Mouse (Mus musculus): ENCODE data around the gene Dock10. TPM values are rescaled to one million over a fixed set of nuclear protein-coding genes. Genes with fewer than 3 reads are reported as not detected.

The Dock10 gene
- polyA plus RNA-seq, 2 experiments = 8.2 to 9.1 TPM

DNA sequence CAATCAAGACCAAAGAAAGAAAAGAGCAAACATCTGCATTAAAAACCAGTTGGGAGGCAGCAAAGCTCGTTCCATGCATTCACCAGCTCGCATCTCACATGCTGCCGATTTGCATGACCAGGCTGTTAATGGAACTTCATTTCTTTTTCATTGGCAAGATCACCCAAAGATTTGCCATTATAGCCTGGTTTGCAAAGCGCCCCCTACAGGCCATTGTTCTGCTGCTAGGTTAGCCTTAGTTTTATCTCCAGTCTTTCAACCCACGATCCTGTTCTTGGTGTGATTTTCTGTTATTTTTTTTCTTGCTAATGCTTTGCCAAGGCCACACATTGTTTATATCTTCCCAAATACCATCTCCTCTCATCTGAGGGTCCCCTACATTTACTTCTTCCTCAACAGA, 236.1 kb downstream of the Dock10 start:
- Histone ChIP-seq H3K4me2 (replicated peaks; ENCODE audit: low read depth, low read length, severe bottlenecking) (no peak overlapping the region), H3K9ac (ENCODE audit: low read depth, low read length, severe bottlenecking) (no peak overlapping the region), H3K4me3 (replicated peaks; ENCODE audit: low read length) (no peak overlapping the region), H3K4me1 (ENCODE audit: control insufficient read depth, insufficient read depth, low read length) (no peaks in the 10 kb centered on the region; the same call in 1 of the 2 replicates), H3K27me3 (ENCODE audit: control insufficient read depth, insufficient read depth, low read length) (no peaks in the 10 kb centered on the region), H3K36me3 (ENCODE audit: control insufficient read depth, insufficient read depth, low read length) (no peaks in the 10 kb centered on the region), H3K9me3 (ENCODE audit: control insufficient read depth, low read length) (no peaks in the 10 kb centered on the region), H3K27ac (replicated peaks; ENCODE audit: low read depth, low read length) (no peak overlapping the region)
- WGBS = 71% methylated on average over 5 of the region's 5 CpGs
- DNase-seq (ENCODE audit: low spot score) = no peak
- TF ChIP-seq POLR2A (IDR thresholded peaks at IDR 0.05; ENCODE audit: borderline replicate concordance, extremely low read depth, insufficient read depth, insufficient read length) = no peak
- ATAC-seq (ENCODE audit: low FRiP score, low read depth) = no peak

DNA sequence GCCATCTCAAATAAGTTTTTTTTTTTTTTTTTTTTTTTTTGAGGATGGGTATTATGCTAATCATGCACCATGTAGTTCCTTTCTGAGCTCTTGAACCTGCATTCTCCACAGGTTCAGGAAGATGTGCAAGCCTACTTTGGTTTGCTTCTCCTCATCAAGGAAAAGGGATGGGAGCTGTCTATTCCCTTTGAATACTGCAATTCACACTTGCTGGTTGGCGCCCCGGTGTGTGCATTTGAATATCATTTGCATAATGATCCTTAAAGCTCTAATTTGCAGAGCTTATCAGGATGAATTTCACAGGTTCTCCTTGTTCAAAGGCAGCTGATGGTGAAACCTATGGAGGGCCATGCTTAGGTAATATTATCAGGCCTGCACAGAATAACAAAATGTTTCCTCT, 237.9 kb downstream of the Dock10 start:
- TF ChIP-seq POLR2A (IDR thresholded peaks at IDR 0.05; ENCODE audit: borderline replicate concordance, extremely low read depth, insufficient read depth, insufficient read length) = no peak
- Histone ChIP-seq H3K4me2 (replicated peaks; ENCODE audit: low read depth, low read length, severe bottlenecking) (no peak overlapping the region), H3K27me3 (ENCODE audit: control insufficient read depth, insufficient read depth, low read length) (no peaks in the 10 kb centered on the region), H3K9ac (ENCODE audit: low read depth, low read length, severe bottlenecking) (no peak overlapping the region), H3K4me3 (replicated peaks; ENCODE audit: low read length) (no peak overlapping the region), H3K27ac (replicated peaks; ENCODE audit: low read depth, low read length) (no peak overlapping the region), H3K4me1 (ENCODE audit: control insufficient read depth, insufficient read depth, low read length) (no peaks in the 10 kb centered on the region; the same call in 1 of the 2 replicates), H3K9me3 (ENCODE audit: control insufficient read depth, low read length) (no peaks in the 10 kb centered on the region), H3K36me3 (ENCODE audit: control insufficient read depth, insufficient read depth, low read length) (no peaks in the 10 kb centered on the region)
- WGBS = 33% methylated on average over 2 of the region's 2 CpGs
- DNase-seq (ENCODE audit: low spot score) (no peak), ATAC-seq (ENCODE audit: low FRiP score, low read depth) (no peak)

DNA sequence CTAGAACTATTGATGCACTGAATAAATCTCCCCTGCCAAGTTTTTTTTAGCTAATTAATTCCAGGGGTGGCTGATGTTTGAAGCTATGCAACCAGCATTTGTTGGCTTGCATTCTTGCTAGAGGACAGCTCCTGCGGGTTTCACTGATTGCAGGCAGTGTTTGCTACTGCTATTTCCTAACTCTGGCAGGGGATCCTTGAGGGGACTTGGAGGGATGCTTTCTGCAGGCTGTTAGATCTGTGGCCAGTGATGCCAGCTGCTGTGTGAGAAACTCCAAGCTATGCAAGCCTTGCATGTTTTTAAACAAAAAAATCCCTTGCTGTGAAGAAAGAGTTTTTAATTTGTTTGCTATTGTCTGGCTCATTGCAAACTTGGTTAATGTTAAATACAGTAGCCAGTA, 238.4 kb downstream of the Dock10 start:
- Histone ChIP-seq H3K36me3 (ENCODE audit: control insufficient read depth, insufficient read depth, low read length) (no peaks in the 10 kb centered on the region), H3K27me3 (ENCODE audit: control insufficient read depth, insufficient read depth, low read length) (no peaks in the 10 kb centered on the region), H3K4me2 (replicated peaks; ENCODE audit: low read depth, low read length, severe bottlenecking) (no peak overlapping the region), H3K9ac (ENCODE audit: low read depth, low read length, severe bottlenecking) (no peak overlapping the region), H3K9me3 (ENCODE audit: control insufficient read depth, low read length) (no peaks in the 10 kb centered on the region), H3K27ac (replicated peaks; ENCODE audit: low read depth, low read length) (no peak overlapping the region), H3K4me3 (replicated peaks; ENCODE audit: low read length) (no peak overlapping the region), H3K4me1 (ENCODE audit: control insufficient read depth, insufficient read depth, low read length) (no peaks in the 10 kb centered on the region; the same call in 1 of the 2 replicates)
- 4% methylated on average over 1 of the region's 1 CpGs for WGBS
- no peak for ATAC-seq (ENCODE audit: low FRiP score, low read depth)
- TF ChIP-seq POLR2A (IDR thresholded peaks at IDR 0.05; ENCODE audit: borderline replicate concordance, extremely low read depth, insufficient read depth, insufficient read length) = no peak
- peak; percentile 14 for DNase-seq (ENCODE audit: low spot score)

DNA sequence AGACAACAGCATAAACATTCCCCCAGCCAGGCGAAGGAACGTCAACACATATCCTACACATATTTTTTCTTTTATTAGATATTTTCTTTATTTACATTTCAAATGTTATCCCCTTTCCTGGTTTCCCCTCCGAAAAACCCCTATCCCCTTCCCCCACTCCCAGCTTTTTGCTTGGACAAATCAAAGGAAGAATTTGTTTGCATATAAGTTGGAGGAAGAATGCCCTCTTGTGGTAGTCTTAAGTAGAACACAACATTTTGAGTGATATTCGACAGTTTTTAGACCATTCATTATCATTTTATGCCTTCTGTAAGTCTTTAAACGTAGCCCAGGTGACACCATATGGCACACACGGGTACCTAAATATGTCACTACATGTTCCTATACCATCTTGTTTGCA, 242.5 kb downstream of the Dock10 start:
- TF ChIP-seq POLR2A (IDR thresholded peaks at IDR 0.05; ENCODE audit: borderline replicate concordance, extremely low read depth, insufficient read depth, insufficient read length) = no peak
- Histone ChIP-seq H3K9ac (ENCODE audit: low read depth, low read length, severe bottlenecking) (no peak overlapping the region), H3K4me2 (replicated peaks; ENCODE audit: low read depth, low read length, severe bottlenecking) (no peak overlapping the region), H3K4me3 (replicated peaks; ENCODE audit: low read length) (no peak overlapping the region), H3K4me1 (ENCODE audit: control insufficient read depth, insufficient read depth, low read length) (no peaks in the 10 kb centered on the region; the same call in 1 of the 2 replicates), H3K9me3 (ENCODE audit: control insufficient read depth, low read length) (no peaks in the 10 kb centered on the region), H3K27me3 (ENCODE audit: control insufficient read depth, insufficient read depth, low read length) (no peaks in the 10 kb centered on the region), H3K36me3 (ENCODE audit: control insufficient read depth, insufficient read depth, low read length) (no peaks in the 10 kb centered on the region), H3K27ac (replicated peaks; ENCODE audit: low read depth, low read length) (no peak overlapping the region)
- 40% methylated on average over 6 of the region's 6 CpGs for WGBS
- ATAC-seq (ENCODE audit: low FRiP score, low read depth) = no peak
- peak; percentile 23 for DNase-seq (ENCODE audit: low spot score)

DNA sequence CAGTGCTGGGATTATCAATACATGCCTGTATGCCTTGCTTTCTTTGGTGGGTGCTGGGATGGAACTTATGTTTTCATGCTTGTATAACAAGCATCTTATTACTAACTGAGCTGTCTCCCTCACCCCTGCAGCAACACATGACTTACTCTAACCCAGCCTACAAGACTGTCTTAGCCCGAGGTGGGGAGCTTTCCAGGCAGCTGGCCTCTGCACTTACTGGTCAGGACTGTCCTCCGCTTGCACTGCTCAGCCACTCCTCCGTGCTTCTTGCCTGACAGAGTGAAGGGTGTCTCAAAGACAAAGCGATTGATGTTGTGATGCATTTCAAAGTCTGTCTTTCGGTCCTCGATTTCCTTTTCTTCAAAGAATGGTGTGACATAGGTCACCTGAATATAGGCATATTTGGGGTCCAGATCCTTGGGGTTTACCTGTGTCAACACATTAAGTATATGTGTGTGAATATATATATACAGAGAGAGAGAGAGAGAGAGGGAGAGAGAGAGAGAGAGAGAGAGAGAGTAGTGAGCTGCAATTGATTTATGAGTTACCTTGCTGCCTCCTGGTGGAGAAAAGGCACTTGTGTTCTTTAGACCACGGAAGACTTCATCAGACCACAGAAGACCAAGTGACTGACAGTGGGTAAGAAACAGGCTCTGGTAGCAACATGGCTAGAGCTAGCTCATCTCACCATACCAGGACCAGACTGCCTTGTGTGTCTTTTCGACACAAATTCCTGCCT, 245.9 kb downstream of the Dock10 start:
- no peak overlapping the region for H3K27ac ChIP-seq (replicated peaks; ENCODE audit: low read depth, low read length)
- no peak overlapping the region for H3K4me3 ChIP-seq (replicated peaks; ENCODE audit: low read length)
- WGBS = 64% methylated on average over 8 of the region's 8 CpGs
- no peaks in the 10 kb centered on the region for H3K36me3 ChIP-seq (ENCODE audit: control insufficient read depth, insufficient read depth, low read length)
- no peak overlapping the region for H3K9ac ChIP-seq (ENCODE audit: low read depth, low read length, severe bottlenecking)
- no peaks in the 10 kb centered on the region for H3K9me3 ChIP-seq (ENCODE audit: control insufficient read depth, low read length)
- TF ChIP-seq POLR2A (IDR thresholded peaks at IDR 0.05; ENCODE audit: borderline replicate concordance, extremely low read depth, insufficient read depth, insufficient read length) = no peak
- H3K4me1 ChIP-seq (ENCODE audit: control insufficient read depth, insufficient read depth, low read length) = no peaks in the 10 kb centered on the region
- peak; percentile 56 for DNase-seq (ENCODE audit: low spot score)
- ATAC-seq (ENCODE audit: low FRiP score, low read depth) = no peak
- H3K4me2 ChIP-seq (replicated peaks; ENCODE audit: low read depth, low read length, severe bottlenecking) = no peak overlapping the region
- H3K27me3 ChIP-seq (ENCODE audit: control insufficient read depth, insufficient read depth, low read length) = no peaks in the 10 kb centered on the region

All from limb, embryonic 14.5 days (tissue).